Mouse (Mus musculus) CD4-positive, CD25-positive, alpha-beta regulatory T cell, adult 2 months (primary cell): Measurements from ENCODE around the gene Ikzf4.
"Not testable (repeated sequence)": the region's sequence is repeated elsewhere in the genome, so short reads cannot be mapped to it uniquely, and the experiment has no call there.

Experiments
- DNase-seq: peaks from one replicate; pipeline ENCODE4 v3.0.0-alpha.2; 2012; ENCODE audit warnings: low read depth, low spot score

The Ikzf4 gene

GRCm38 (mm10) chr10:128640891-128641290 lies 4.9 kb downstream of the Ikzf4 start:
- DNase-seq: peak; percentile 57

- DNase-seq: peak; percentile 48
Measured at GRCm38 (mm10) chr10:128639999-128640398, 5.8 kb downstream of the Ikzf4 start.

- DNase-seq: peak; percentile 94
Measured at GRCm38 (mm10) chr10:128637011-128637410, 8.8 kb downstream of the Ikzf4 start.

GRCm38 (mm10) chr10:128636561-128636960 lies 9.2 kb downstream of the Ikzf4 start:
- DNase-seq: peak; percentile 77

GRCm38 (mm10) chr10:128635697-128636096 lies 10.1 kb downstream of the Ikzf4 start:
- DNase-seq: no peak

GRCm38 (mm10) chr10:128631571-128631970 lies 14.2 kb downstream of the Ikzf4 start:
- DNase-seq: no peak

GRCm38 (mm10) chr10:128630306-128630705 lies 15.5 kb downstream of the Ikzf4 start:
- not testable (repeated sequence) for DNase-seq

- DNase-seq: no peak
Measured at GRCm38 (mm10) chr10:128629746-128630145, 16.0 kb downstream of the Ikzf4 start.

- no peak for DNase-seq
Measured at GRCm38 (mm10) chr10:128627398-128628317, 18.1 kb downstream of the Ikzf4 start.

- peak; percentile 97 for DNase-seq
Measured at GRCm38 (mm10) chr10:128626311-128627310, 19.2 kb downstream of the Ikzf4 start, which contains the start of gene Rps26. Gene Rps26, minus strand, starts transcription at chr10:128626747.

- no peak for DNase-seq
Measured at GRCm38 (mm10) chr10:128625287-128625894, 20.4 kb downstream of the Ikzf4 start.

- DNase-seq: not testable (repeated sequence)
Measured at GRCm38 (mm10) chr10:128623106-128623613, 22.6 kb downstream of the Ikzf4 start.

GRCm38 (mm10) chr10:128622702-128623101 lies 23.1 kb downstream of the Ikzf4 start:
- no peak for DNase-seq

- DNase-seq: no peak
Measured at GRCm38 (mm10) chr10:128621986-128622520, 23.7 kb downstream of the Ikzf4 start.

- DNase-seq: no peak
Measured at GRCm38 (mm10) chr10:128620241-128620640, 25.6 kb downstream of the Ikzf4 start.

GRCm38 (mm10) chr10:128619148-128619547 lies 26.6 kb downstream of the Ikzf4 start:
- not testable (repeated sequence) for DNase-seq

- no peak for DNase-seq
Measured at GRCm38 (mm10) chr10:128618570-128618969, 27.2 kb downstream of the Ikzf4 start.

GRCm38 (mm10) chr10:128615798-128616448 lies 29.9 kb downstream of the Ikzf4 start:
- not testable (repeated sequence) for DNase-seq

GRCm38 (mm10) chr10:128614934-128615333 lies 30.9 kb downstream of the Ikzf4 start:
- no peak for DNase-seq

- DNase-seq: not testable (repeated sequence)
Measured at GRCm38 (mm10) chr10:128613820-128614219, 32.0 kb downstream of the Ikzf4 start.

GRCm38 (mm10) chr10:128613154-128613440 lies 32.7 kb downstream of the Ikzf4 start:
- peak; percentile 68 for DNase-seq
